Mouse (Mus musculus): ENCODE data around the gene Plekha7.

The Plekha7 gene

GRCm38 (mm10) chr7:116307871-116308631, at the start of gene Plekha7:
Gene Plekha7 (minus strand): TSS chr7:116308376.
- DNase-seq (ENCODE audit: low read depth, low spot score) = peak; percentile 67

- peak; percentile 81 for DNase-seq (ENCODE audit: low read depth, low spot score)
Observed at GRCm38 (mm10) chr7:116336226-116336625, 28.1 kb upstream of the Plekha7 start.

GRCm38 (mm10) chr7:116335133-116335532, 27.0 kb upstream of the Plekha7 start:
- DNase-seq (ENCODE audit: low read depth, low spot score) = no peak

- no peak for DNase-seq (ENCODE audit: low read depth, low spot score)
Observed at GRCm38 (mm10) chr7:116334669-116335038, 26.5 kb upstream of the Plekha7 start.

GRCm38 (mm10) chr7:116333713-116334668, 25.8 kb upstream of the Plekha7 start, which contains the start of gene Rps13:
Gene Rps13 (minus strand): TSS chr7:116334195.
- peak; percentile 96 for DNase-seq (ENCODE audit: low read depth, low spot score)

- no peak for DNase-seq (ENCODE audit: low read depth, low spot score)
Observed at GRCm38 (mm10) chr7:116331246-116331645, 23.1 kb upstream of the Plekha7 start.

- DNase-seq (ENCODE audit: low read depth, low spot score) = no peak
Observed at GRCm38 (mm10) chr7:116329858-116330257, 21.7 kb upstream of the Plekha7 start.

GRCm38 (mm10) chr7:116328777-116329176, 20.6 kb upstream of the Plekha7 start:
- DNase-seq (ENCODE audit: low read depth, low spot score) = no peak

GRCm38 (mm10) chr7:116327901-116328300, 19.7 kb upstream of the Plekha7 start:
- peak; percentile 81 for DNase-seq (ENCODE audit: low read depth, low spot score)

- DNase-seq (ENCODE audit: low read depth, low spot score) = peak; percentile 47
Observed at GRCm38 (mm10) chr7:116323331-116323964, 15.3 kb upstream of the Plekha7 start.

- DNase-seq (ENCODE audit: low read depth, low spot score) = peak; percentile 34
Observed at GRCm38 (mm10) chr7:116309456-116309855, 1.3 kb upstream of the Plekha7 start.

- DNase-seq (ENCODE audit: low read depth, low spot score) = peak; percentile 46
Observed at GRCm38 (mm10) chr7:116308632-116308991, 436 bp upstream of the Plekha7 start.

- DNase-seq (ENCODE audit: low read depth, low spot score) = peak; percentile 53
Observed at GRCm38 (mm10) chr7:116307099-116307870, 891 bp downstream of the Plekha7 start.

GRCm38 (mm10) chr7:116306601-116307000, 1.6 kb downstream of the Plekha7 start:
- no peak for DNase-seq (ENCODE audit: low read depth, low spot score)

- DNase-seq (ENCODE audit: low read depth, low spot score) = no peak
Observed at GRCm38 (mm10) chr7:116301661-116302311, 6.4 kb downstream of the Plekha7 start.

- no peak for DNase-seq (ENCODE audit: low read depth, low spot score)
Observed at GRCm38 (mm10) chr7:116301144-116301543, 7.0 kb downstream of the Plekha7 start.

- DNase-seq (ENCODE audit: low read depth, low spot score) = no peak
Observed at GRCm38 (mm10) chr7:116298851-116299250, 9.3 kb downstream of the Plekha7 start.

GRCm38 (mm10) chr7:116298389-116298788, 9.8 kb downstream of the Plekha7 start:
- no peak for DNase-seq (ENCODE audit: low read depth, low spot score)

- no peak for DNase-seq (ENCODE audit: low read depth, low spot score)
Observed at GRCm38 (mm10) chr7:116294961-116295360, 13.2 kb downstream of the Plekha7 start.

- no peak for DNase-seq (ENCODE audit: low read depth, low spot score)
Observed at GRCm38 (mm10) chr7:116292377-116292776, 15.8 kb downstream of the Plekha7 start.

- DNase-seq (ENCODE audit: low read depth, low spot score) = no peak
Observed at GRCm38 (mm10) chr7:116290559-116290958, 17.6 kb downstream of the Plekha7 start.
